Mouse (Mus musculus): Measurements from ENCODE around the gene Hoxc11.
A peak's percentile ranks its signal among the peaks of the same experiment; 100 is the strongest.

Gene Hoxc11

GRCm38 (mm10) chr15:102936279-102936972, 17.8 kb upstream of the Hoxc11 start, which contains the start of gene Hoxc12:
TSS of gene Hoxc12 (plus strand) at chr15:102936757.
- no peak for DNase-seq (ENCODE audit: extremely low spot score, low spot score)

GRCm38 (mm10) chr15:102937036-102937666, 17.1 kb upstream of the Hoxc11 start:
- peak; percentile 72 for DNase-seq (ENCODE audit: extremely low spot score, low spot score)

GRCm38 (mm10) chr15:102939256-102940155, 14.7 kb upstream of the Hoxc11 start:
- DNase-seq (ENCODE audit: extremely low spot score, low spot score), result no peak

GRCm38 (mm10) chr15:102942739-102943467, 11.3 kb upstream of the Hoxc11 start:
- no peak for DNase-seq (ENCODE audit: extremely low spot score, low spot score)

DNA sequence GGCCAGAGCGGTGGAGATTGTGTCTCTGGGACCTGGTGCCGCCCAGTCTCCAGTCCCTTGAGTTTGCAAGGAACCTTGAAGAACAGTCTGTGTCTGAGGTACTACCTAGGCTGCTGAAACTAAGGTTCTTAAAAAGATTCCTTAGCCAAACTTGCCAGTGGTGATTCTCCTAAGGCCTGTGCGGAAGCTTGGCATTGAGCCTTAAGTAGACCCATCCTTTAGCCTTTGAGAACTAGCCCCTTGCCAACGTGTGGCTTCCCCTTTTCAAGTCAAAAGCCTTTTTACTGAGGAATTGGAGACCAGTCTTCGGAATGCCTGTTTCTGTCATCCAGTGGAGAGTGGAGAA, 10.8 kb upstream of the Hoxc11 start:
- DNase-seq (ENCODE audit: extremely low spot score, low spot score), result no peak

DNA sequence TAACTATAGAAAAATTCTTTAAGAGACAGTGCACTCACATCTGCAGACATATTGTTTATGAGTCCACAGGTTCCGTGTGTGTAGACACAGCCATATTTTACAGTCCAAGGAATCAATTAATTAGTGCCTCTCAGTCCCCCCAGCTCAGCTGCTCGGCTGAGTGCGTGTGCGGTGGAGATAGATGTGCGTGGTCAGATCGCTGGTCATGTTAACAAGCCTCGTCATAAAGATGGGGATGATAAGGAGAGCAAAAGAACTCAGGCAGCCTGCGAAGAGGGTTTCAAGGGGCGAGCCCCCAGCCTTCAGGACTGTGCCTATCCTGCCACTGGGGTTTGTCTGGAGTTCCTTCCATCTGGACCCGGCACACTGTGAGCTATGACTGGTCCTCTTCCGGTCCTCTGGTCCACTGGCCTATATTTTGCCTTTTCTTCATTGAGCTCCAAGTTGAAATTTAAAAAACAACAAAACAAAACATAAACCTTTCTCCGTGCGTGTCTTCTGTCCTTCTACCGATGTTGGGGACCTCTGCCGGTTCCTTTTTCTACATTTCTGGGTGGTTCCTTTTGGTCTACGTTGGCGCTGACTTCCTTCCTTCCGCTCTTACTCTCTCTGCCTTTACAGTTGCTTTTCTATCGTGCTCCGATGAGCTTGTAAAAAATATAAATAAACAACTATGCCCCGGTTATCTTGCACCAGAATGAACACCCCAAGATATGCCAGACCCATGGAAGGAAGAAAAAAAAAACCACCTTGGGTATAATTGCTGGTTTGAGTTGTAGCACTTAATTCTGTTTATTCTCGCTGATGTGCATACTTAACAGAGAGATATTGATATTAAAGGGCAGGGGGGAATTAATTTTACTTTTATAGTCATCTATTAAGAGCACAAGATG, 8.8 kb upstream of the Hoxc11 start:
- no peak for DNase-seq (ENCODE audit: extremely low spot score, low spot score)

DNA sequence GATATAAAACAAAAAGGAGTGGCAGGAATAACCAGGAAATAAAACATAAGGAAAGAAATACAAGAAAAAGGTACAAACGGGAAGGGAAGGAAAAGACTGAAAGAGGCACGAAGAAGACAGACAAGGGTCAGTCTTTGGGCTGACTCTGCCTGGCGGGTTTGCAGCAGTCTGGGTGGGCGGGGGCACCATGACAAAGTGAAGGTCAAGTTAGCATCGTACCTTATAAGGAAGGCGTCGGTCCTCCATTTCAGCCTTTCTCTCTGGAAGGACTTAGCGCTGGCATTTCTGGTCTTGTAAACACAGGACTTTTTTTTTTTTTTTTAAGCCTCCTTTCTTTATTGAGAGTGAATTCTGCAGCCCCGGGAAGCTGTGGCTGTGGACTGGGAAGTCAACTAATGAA, 7.0 kb upstream of the Hoxc11 start:
- DNase-seq (ENCODE audit: extremely low spot score, low spot score), result no peak

DNA sequence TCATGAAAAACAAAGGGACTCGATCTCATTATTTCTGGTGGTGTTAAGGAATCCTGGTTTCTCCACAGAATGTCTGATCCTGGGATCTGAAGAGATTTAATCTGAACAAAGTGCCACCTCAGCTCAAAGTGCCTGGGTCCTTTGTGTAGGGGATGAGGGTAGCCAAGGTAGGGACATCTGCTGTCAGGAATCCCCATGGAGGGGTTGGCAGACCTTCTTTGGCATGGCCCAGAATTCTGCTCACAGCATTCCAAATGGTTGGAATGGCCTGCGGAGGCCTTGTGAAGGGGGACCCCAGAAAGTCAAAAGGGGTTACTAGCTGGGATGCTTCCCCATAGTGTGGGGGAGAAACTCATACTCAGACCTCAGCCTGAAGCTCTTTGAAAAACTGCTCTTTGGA, 5.4 kb upstream of the Hoxc11 start:
- DNase-seq (ENCODE audit: extremely low spot score, low spot score), result no peak

DNA sequence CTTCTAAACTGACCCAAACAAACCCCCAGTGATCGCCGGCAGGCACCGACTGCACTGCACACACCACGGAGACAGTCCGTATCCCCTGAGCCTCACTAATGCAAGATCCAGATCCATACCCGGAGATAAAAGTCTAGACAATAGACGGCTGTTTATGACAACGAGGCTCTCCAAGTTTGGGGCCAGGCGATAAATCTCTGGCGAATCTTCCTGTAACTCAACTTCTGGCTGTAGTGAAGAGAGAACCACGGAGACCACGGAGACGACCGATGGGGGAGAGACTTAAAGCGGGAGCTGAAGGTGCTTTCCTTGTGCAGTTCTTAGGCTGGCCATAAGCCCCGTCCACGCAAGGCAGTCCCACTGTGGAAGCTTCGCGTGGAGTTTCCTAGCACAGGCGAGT, 4.5 kb upstream of the Hoxc11 start:
- no peak for DNase-seq (ENCODE audit: extremely low spot score, low spot score)

DNA sequence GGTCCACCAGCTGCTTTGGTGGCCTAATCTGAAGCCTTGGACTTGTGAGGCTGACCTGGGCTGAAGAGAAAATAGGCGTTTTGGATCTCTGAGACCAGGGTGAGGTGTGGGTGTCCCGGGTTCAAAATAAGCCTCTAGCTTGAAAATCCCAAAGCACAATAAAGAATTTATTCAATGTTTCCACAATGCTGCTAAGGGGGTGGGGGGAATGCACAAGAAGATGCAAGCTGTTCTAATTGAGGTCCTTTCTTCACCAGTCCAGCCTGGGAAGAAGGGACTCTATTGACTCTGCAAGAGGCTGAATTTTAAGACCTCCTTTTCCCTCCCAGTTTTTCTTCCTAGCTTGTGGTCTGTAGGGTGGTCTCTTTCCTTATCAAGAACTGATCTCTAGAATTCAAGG, 3.4 kb upstream of the Hoxc11 start:
- no peak for DNase-seq (ENCODE audit: extremely low spot score, low spot score)

DNA sequence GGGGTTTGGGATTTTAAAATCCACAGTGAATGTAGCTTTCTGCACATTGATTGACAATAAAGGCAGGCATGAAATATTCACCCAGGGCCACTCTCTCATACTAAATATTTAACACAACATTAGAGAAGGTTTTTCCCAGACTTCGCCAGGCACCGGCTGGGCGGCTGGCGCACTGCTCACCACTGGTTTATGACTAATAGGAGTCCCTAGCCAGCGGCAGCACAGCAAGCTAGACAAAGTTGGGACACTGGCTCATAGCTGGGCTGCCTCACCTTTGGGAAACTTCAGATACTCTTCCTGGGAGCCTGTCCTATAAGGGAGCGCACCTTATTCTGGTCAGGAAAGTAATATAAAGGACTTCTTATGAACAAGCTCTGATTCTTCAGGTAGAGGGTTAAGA, 666 bp upstream of the Hoxc11 start:
- no peak for DNase-seq (ENCODE audit: extremely low spot score, low spot score)

DNA sequence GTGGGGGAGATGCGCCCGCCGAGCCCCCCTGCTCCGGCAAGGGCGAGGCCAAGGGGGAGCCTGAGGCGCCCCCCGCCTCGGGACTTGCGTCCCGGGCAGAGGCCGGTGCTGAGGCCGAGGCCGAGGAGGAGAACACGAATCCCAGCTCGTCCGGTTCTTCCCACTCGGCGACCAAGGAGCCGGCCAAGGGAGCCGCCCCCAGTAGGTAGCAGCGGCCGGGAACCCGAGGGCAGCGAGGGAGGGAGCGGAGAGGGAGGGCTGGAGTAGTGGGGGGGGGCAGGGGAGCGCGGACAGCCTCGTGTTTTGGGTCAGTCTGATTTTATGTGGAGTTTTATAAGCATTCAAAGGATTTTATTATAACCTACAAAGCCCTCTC, 768 bp downstream of the Hoxc11 start:
- no peak for DNase-seq (ENCODE audit: extremely low spot score, low spot score)

DNA sequence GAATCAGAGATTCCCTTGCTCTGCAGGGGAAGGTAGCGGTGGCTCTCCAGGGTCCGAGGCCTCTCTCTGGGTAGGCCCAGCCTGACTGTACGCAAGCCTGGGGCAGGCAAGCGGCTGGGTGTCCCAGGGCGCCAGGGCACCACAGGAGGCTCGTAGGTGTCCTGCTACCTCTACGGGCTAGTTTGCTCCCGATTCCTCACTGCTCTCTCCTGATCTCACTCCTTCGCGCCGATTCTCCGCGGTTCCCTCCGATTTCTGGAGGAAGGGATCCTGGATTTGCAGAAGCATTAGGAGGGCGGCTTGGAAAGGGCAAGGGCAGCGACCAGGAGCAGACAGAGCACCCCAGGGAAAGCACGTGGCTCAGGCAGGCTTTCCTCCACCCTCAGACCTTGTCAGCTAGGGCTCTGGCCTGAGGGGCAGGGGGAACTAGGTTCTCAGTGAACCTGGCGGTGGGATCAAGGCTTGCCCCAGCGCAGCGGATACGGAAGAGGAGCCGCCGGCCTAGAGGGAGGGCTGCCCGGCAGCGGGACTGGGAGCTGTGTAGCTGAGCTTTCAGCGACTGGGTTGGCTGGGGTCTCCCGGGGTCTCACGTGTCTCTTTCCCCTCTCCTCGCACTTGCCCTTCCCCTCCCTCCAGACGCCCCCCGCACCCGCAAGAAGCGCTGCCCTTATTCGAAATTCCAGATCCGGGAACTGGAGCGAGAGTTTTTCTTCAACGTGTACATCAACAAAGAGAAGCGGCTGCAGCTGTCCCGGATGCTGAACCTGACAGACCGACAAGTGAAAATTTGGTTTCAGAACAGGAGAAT, 1.8 kb downstream of the Hoxc11 start:
- peak; percentile 85 for DNase-seq (ENCODE audit: extremely low spot score, low spot score)

GRCm38 (mm10) chr15:102956906-102957305, 2.7 kb downstream of the Hoxc11 start:
- DNase-seq (ENCODE audit: extremely low spot score, low spot score), result no peak

DNA sequence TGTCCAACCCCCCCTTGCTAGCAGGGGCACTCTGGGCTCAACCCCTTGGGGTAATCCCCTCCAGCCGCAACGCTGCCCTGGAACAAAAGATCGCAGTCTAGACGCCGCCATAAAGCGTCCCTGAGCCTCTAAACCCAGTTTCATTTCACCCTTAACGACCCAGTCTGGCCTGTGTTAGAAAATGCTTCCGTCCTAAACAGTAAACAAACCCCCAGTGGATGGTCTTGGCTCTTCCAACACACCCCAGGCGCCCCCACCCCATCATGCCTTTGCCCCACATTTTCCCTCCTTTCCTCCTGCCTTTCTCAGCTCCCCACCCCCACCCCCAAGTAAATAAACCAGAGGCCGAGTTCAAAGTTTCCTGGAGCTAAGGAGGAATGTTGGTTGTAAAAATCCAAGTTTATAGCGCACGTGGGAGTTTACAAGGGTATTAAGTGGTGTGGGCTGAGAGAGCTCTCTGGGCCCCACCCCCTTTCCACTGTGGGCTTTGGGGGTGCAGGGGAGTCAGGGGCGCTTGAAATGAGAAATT, 5.5 kb downstream of the Hoxc11 start:
- DNase-seq (ENCODE audit: extremely low spot score, low spot score), result no peak

DNA sequence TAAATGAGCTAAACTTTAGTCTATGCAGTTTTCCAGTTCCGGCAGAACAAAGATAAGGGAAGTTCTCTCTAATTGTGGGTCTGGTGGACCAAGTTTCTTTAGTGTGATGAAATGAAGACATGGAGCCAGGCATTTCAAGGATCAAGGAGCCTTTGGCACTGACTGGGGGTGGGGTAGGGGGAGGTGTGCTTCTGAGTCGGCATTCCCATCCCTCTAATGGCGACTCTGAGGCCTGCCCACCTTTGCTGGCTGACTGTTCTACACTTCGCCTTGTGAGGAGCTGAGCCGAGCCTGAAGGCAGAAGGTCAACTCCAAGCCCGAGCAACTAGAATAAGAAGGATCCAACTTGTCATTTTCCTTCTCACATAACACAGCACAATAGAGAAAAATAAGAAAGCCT, 7.5 kb downstream of the Hoxc11 start:
- no peak for DNase-seq (ENCODE audit: extremely low spot score, low spot score)

DNA sequence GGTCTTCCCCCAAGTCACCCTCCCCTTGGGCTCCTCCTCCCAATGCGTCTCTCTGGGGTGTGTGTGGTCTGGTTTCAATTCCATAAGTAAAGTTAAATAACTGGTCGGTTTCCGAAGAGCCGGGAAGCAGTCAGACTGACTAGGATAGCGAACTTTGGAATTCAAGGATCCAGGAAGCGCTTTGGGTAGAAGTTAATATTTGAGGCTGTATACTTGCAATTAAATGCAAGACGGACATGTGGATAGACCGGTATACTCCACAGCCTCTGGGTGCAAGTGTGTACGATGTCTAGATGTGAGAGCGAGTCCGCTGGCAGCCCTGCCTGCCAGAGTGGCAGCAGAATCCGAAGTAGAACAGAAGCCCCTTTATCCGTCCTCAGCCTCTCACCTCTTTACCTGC, 8.3 kb downstream of the Hoxc11 start:
- DNase-seq (ENCODE audit: extremely low spot score, low spot score), result no peak

GRCm38 (mm10) chr15:102963259-102963658, 9.0 kb downstream of the Hoxc11 start:
- DNase-seq (ENCODE audit: extremely low spot score, low spot score), result no peak
